Mouse (Mus musculus) myocyte (in vitro differentiated cells): ENCODE data around the gene Tmem243.

ENCODE experiments used
- E2F4 ChIP-seq: IDR thresholded peaks from one replicate; pipeline ENCODE4 v1.6.1; 2011; ENCODE audit warnings: mild to moderate bottlenecking, control low read depth, moderate library complexity; ENCODE audit not compliant: insufficient read depth
- MAX ChIP-seq: IDR thresholded peaks from one replicate; pipeline ENCODE4 v1.6.1; 2011; ENCODE audit warnings: low read depth, mild to moderate bottlenecking, control low read depth
- MYOD1 ChIP-seq, 3 experiments: IDR thresholded peaks; one replicate each; pipeline ENCODE4 v1.6.1; 2011; ENCODE audit warnings: control low read depth in 2 of 3, low read depth in 2 of 3, mild to moderate bottlenecking in 2 of 3, moderate library complexity in 1 of 3; ENCODE audit not compliant: insufficient read length in 2 of 3, control insufficient read depth in 1 of 3
- MYOG ChIP-seq, 3 experiments: IDR thresholded peaks; one replicate each; pipeline ENCODE4 v1.6.1; 2011; ENCODE audit warnings: control low read depth in 2 of 3, low read depth in 2 of 3, mild to moderate bottlenecking in 2 of 3; ENCODE audit not compliant: insufficient read length in 2 of 3, control insufficient read depth in 1 of 3, insufficient read depth in 1 of 3
- POLR2A ChIP-seq: IDR thresholded peaks from one replicate; pipeline ENCODE4 v1.6.1; 2011; ENCODE audit warnings: low read depth, mild to moderate bottlenecking, control low read depth, moderate library complexity; ENCODE audit not compliant: insufficient read length
- POLR2AphosphoS2 ChIP-seq: IDR thresholded peaks from one replicate; pipeline ENCODE4 v1.6.1; 2011; ENCODE audit warnings: low read depth, control low read depth; ENCODE audit not compliant: insufficient read length
- SRF ChIP-seq: IDR thresholded peaks from one replicate; pipeline ENCODE4 v1.6.1; 2011; ENCODE audit warnings: low read depth; ENCODE audit not compliant: control insufficient read depth, insufficient read length
- TCF12 ChIP-seq: IDR thresholded peaks from one replicate; pipeline ENCODE4 v1.6.1; 2011; ENCODE audit warnings: mild to moderate bottlenecking, control low read depth; ENCODE audit not compliant: poor library complexity, insufficient read depth, severe bottlenecking
- TCF3 ChIP-seq: IDR thresholded peaks from one replicate; pipeline ENCODE4 v1.6.1; 2011; ENCODE audit warnings: low read depth, control low read depth; ENCODE audit not compliant: insufficient read length
- USF1 ChIP-seq: IDR thresholded peaks from one replicate; pipeline ENCODE4 v1.6.1; 2011; ENCODE audit warnings: low read depth, mild to moderate bottlenecking, control low read depth, moderate library complexity

DNA sequence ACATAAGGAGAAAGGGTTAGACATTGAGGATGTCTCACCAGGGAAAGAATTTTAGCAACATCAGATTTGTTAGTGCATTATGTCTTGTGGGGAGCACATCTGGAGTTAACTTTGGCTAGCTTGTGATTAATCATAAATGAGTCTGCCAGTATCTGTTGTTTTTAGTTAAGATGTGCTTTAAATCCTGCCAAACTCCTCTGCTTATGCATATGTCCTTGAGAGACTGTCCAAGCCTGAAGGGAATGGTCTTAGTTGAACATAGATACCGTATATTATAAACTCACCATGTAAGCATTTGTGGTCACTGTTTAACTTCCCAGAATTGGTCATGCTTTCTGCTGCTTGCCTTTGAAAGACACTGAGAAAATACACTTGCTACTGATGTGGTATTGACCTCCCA lies 7.8 kb upstream of the Tmem243 start:
- TF ChIP-seq E2F4 (no peak), POLR2AphosphoS2 (no peak), TCF12 (no peak), MYOD1 (IDR thresholded peaks at IDR 0.05; ENCODE audit: control insufficient read depth in 1 of 3, insufficient read length in 2 of 3, low read depth in 2 of 3) (no peak), MYOG (IDR thresholded peaks at IDR 0.05; ENCODE audit: control insufficient read depth in 1 of 3, insufficient read depth in 1 of 3, insufficient read length in 2 of 3, low read depth in 2 of 3) (no peak), POLR2A (no peak), USF1 (no peak), MAX (no peak), TCF3 (no peak), SRF (no peak)
